Mouse (Mus musculus) intestine, postnatal 0 days (tissue): ENCODE data around the gene Cby1. TPM values are rescaled to one million over a fixed set of nuclear protein-coding genes. Genes with fewer than 3 reads are reported as not detected.

Experiments
- ATAC-seq: fragments of 200-750 bp; cut with Nextera tagmentation; 2 replicates; pipeline ENCODE4 v1.8.0; 2017; ENCODE audit warnings: mild to moderate bottlenecking, moderate TSS enrichment, moderate library complexity
- H3K27ac ChIP-seq: fragments of 300-500 bp; sonication (generic); 2 replicates; pipeline ENCODE4 v1.5.1; 2014; ENCODE audit warnings: mild to moderate bottlenecking, low read depth, low read length, moderate library complexity
- H3K27me3 ChIP-seq: fragments of 300-500 bp; sonication (generic); replicated peaks from 2 replicates; pipeline ENCODE4 v1.6.1; 2014; ENCODE audit warnings: low read length, mixed read lengths; ENCODE audit not compliant: control insufficient read depth, insufficient read depth
- H3K36me3 ChIP-seq: fragments of 300-500 bp; sonication (generic); 2 replicates; pipeline ENCODE4 v1.6.1; 2014; ENCODE audit warnings: mild to moderate bottlenecking, moderate library complexity; ENCODE audit not compliant: control insufficient read depth, insufficient read depth
- H3K4me1 ChIP-seq: fragments of 300-500 bp; sonication (generic); replicated peaks from 2 replicates; pipeline ENCODE4 v1.6.1; 2014; ENCODE audit warnings: antibody characterized with exemption, low read length, mixed read lengths; ENCODE audit not compliant: control insufficient read depth, insufficient read depth
- H3K4me2 ChIP-seq: fragments of 300-500 bp; sonication (generic); replicated peaks from 2 replicates; pipeline ENCODE4 v1.6.1; 2014; ENCODE audit warnings: low read depth, mild to moderate bottlenecking, moderate library complexity
- H3K4me3 ChIP-seq: fragments of 300-500 bp; sonication (generic); 2 replicates; pipeline ENCODE4 v1.5.1; 2014; ENCODE audit warnings: low read depth, low read length
- H3K9ac ChIP-seq: fragments of 300-500 bp; sonication (generic); 2 replicates; pipeline ENCODE4 v1.6.1; 2014; ENCODE audit warnings: mild to moderate bottlenecking, low read depth, low read length
- H3K9me3 ChIP-seq: fragments of 300-500 bp; sonication (generic); 2 replicates; pipeline ENCODE4 v1.6.1; 2016; ENCODE audit warnings: mixed run types; ENCODE audit not compliant: control insufficient read depth
- CTCF ChIP-seq: sonication (generic); IDR thresholded peaks from 2 replicates; pipeline ENCODE4 v1.5.1; 2016; ENCODE audit warnings: low read depth, mild to moderate bottlenecking, control low read depth, antibody characterized with exemption, moderate library complexity
- WGBS: fragments of 180-500 bp; shearing (Covaris S2); extraction: QIAGEN DNeasy Blood & Tissue Kit; methylation state at CpG from one replicate; pipeline ENCODE4 v1.1.7; 2014; 5-methylcytosine and 5-hydroxymethylcytosine counted together
- polyA plus RNA-seq: library from polyadenylated mRNA; unstranded; fragments of >200 nt; fragmentation: Nextera tagmentation; extraction: Ambion mirVana; gene quantifications from 2 replicates; pipeline ENCODE4 v1.2.1, GENCODE M21; 2015

Cby1 gene
- 22.3 and 23.1 TPM in 2 replicates for polyA plus RNA-seq

GRCm38 (mm10) chr15:79658531-79659375 is at the start of gene Cby1, which contains the start of gene Fam227a:
Cby1 (plus strand) TSS chr15:79659199.
Fam227a (minus strand) TSS chr15:79658956.
- H3K4me2 ChIP-seq = peak within 1 kb of the TSS; percentile 97
- under 1% methylated on average over 55 of the region's 55 CpGs for WGBS
- no peaks in the 10 kb centered on the region for H3K9me3 ChIP-seq
- peak within 1 kb of the TSS; percentile 71 for H3K4me3 ChIP-seq
- peak within 1 kb of the TSS; percentile 80 for H3K9ac ChIP-seq
- H3K4me1 ChIP-seq = no peaks in the 10 kb centered on the region
- H3K27me3 ChIP-seq = no peaks in the 10 kb centered on the region
- ATAC-seq = peak; percentile 89
- peak within 1 kb of the TSS; percentile 87 for H3K27ac ChIP-seq
- H3K36me3 ChIP-seq = peaks cover 8% of the 10 kb centered on the region; the same call in 1 of the 2 replicates
- TF ChIP-seq CTCF = no peak

DNA sequence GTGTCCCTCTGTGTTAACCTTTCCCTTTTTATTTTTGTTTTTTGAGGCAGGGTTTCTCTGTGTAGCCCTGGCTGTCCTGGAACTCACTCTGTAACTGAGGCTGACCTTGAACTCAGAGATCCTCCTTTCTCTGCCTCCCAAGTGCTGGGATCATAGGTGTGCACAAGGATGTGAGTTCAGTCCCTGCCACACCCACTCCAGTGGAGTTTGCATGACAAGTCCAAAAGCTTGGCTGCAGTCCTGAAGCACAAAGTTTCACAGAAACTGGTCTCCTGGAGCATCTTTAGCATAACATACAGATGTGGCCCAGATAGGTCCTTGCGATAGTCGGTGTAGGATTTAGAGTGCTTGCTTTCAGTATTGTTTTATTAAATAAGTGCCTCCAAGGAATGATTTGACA is 49.8 kb upstream of the Cby1 start:
- 92% methylated on average over 2 of the region's 2 CpGs for WGBS
- TF ChIP-seq CTCF = no peak

GRCm38 (mm10) chr15:79615501-79615900 is 43.5 kb upstream of the Cby1 start:
- Histone ChIP-seq H3K9me3 (no peaks in the 10 kb centered on the region), H3K27me3 (no peaks in the 10 kb centered on the region), H3K27ac (no peak overlapping the region), H3K9ac (no peak overlapping the region), H3K36me3 (no peaks in the 10 kb centered on the region), H3K4me2 (no peak overlapping the region), H3K4me3 (no peak overlapping the region), H3K4me1 (no peaks in the 10 kb centered on the region)
- TF ChIP-seq CTCF = no peak
- 81% methylated on average over 7 of the region's 7 CpGs for WGBS
- no peak for ATAC-seq

More for the DNA sequence above, 49.8 kb upstream of the Cby1 start:
- Histone ChIP-seq H3K9ac (no peak overlapping the region), H3K4me1 (no peaks in the 10 kb centered on the region), H3K36me3 (no peaks in the 10 kb centered on the region), H3K27me3 (no peaks in the 10 kb centered on the region; the same call in 1 of the 2 replicates), H3K4me2 (no peak overlapping the region), H3K27ac (no peak overlapping the region), H3K9me3 (no peaks in the 10 kb centered on the region), H3K4me3 (no peak overlapping the region)
- no peak for ATAC-seq

GRCm38 (mm10) chr15:79616729-79617128 is 42.3 kb upstream of the Cby1 start:
- no peaks in the 10 kb centered on the region for H3K9me3 ChIP-seq
- H3K4me2 ChIP-seq = no peak overlapping the region
- no peaks in the 10 kb centered on the region for H3K4me1 ChIP-seq
- peak; percentile 21; the same call in 1 of the 2 replicates for TF ChIP-seq CTCF
- no peak overlapping the region for H3K9ac ChIP-seq
- no peak overlapping the region for H3K27ac ChIP-seq
- no peaks in the 10 kb centered on the region for H3K27me3 ChIP-seq
- H3K36me3 ChIP-seq = no peaks in the 10 kb centered on the region
- 84% methylated on average over 5 of the region's 5 CpGs for WGBS
- H3K4me3 ChIP-seq = no peak overlapping the region
- no peak for ATAC-seq

GRCm38 (mm10) chr15:79617135-79617534 is 41.9 kb upstream of the Cby1 start:
- H3K9ac ChIP-seq = no peak overlapping the region
- 83% methylated on average over 11 of the region's 11 CpGs for WGBS
- no peaks in the 10 kb centered on the region for H3K36me3 ChIP-seq
- no peaks in the 10 kb centered on the region for H3K4me1 ChIP-seq
- no peak overlapping the region for H3K4me2 ChIP-seq
- H3K27me3 ChIP-seq = no peaks in the 10 kb centered on the region
- ATAC-seq = no peak
- no peak overlapping the region for H3K4me3 ChIP-seq
- no peaks in the 10 kb centered on the region for H3K9me3 ChIP-seq
- no peak for TF ChIP-seq CTCF
- H3K27ac ChIP-seq = no peak overlapping the region

GRCm38 (mm10) chr15:79618456-79618855 is 40.5 kb upstream of the Cby1 start:
- ATAC-seq = no peak
- no peak overlapping the region for H3K4me2 ChIP-seq
- no peaks in the 10 kb centered on the region for H3K9me3 ChIP-seq
- no peak overlapping the region for H3K9ac ChIP-seq
- WGBS = 82% methylated on average over 7 of the region's 7 CpGs
- no peak overlapping the region for H3K4me3 ChIP-seq
- no peaks in the 10 kb centered on the region for H3K36me3 ChIP-seq
- no peaks in the 10 kb centered on the region for H3K27me3 ChIP-seq
- TF ChIP-seq CTCF = no peak
- H3K4me1 ChIP-seq = no peaks in the 10 kb centered on the region
- H3K27ac ChIP-seq = no peak overlapping the region
